16 mouse cellular contexts compared by ENCODE assay signal in the genomic region with DNA sequence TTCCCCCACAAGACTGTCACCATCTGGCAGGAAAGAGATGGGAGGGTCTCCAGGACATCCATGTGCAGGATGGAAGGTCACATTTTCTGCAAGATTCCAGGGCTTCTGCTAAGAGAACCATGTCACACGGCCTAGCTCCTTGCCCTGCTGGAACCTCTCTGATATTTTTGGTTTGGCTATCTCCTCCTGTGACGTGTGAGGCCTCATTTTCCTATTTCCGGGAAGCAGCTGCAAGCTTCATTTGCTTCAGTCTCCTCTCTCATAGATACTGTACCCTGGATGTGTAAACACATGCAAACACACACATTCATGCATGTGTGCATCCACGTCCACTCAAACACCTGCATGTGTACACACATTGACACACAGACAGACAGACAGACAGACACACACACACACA. TPM values are rescaled to one million over a fixed set of nuclear protein-coding genes. Genes with fewer than 3 reads are reported as not detected.
DNase-seq lines count a peak whose midpoint lies in the region; ATAC-seq and TF ChIP-seq lines count a peak whose summit lies in the region.
"Had no signal": no experiment of that assay in that cellular context is flagged by ENCODE, and none has a peak within 500 bp of the region (broad histone marks: within the 10 kb centered on the region; RNA-seq: fewer than 3 reads in every experiment).

No protein-coding gene starts in this region.

- in situ Hi-C loops in CH12.LX (cut with MboI; ENCODE audit: low pct_ligation_motif_present, low pct_unique_long_range_greater_than_20kb, low sequenced_read_pairs): no loop called here

- TF ChIP-seq CTCF in CH12.LX (conservative IDR thresholded peaks at IDR 0.05 in 1 of 2, IDR thresholded peaks at IDR 0.05 in 1 of 2; ENCODE audit: low read depth in 2 of 2, low read length in 2 of 2): no peak

- peaks cover 8% of the 10 kb centered on the region; the same call in 1 of the 2 replicates for H3K4me1 ChIP-seq in kidney, embryonic 16.5 days (ENCODE audit: insufficient read depth, low read length)
- peaks cover 22 to 23% of the 10 kb centered on the region in 2 experiments for H3K4me1 ChIP-seq in CH12.LX (ENCODE audit: control insufficient read depth in 1 of 2, insufficient read depth in 2 of 2)
- peaks cover 20% of the 10 kb centered on the region for H3K4me1 ChIP-seq in heart, embryonic 16.5 days (ENCODE audit: control insufficient read depth, insufficient read depth, low read length)
- peaks cover 16% of the 10 kb centered on the region for H3K4me1 ChIP-seq in forebrain, embryonic 12.5 days
- H3K4me1 ChIP-seq: neural tube, embryonic 12.5 days had no signal

- TF ChIP-seq EP300 in CH12.LX (IDR thresholded peaks at IDR 0.05; ENCODE audit: low read length): no peak

- H3K4me2 ChIP-seq in kidney, embryonic 16.5 days (replicated peaks; ENCODE audit: low read depth, low read length): no peak overlapping the region
- no peak overlapping the region for H3K4me2 ChIP-seq in CH12.LX (ENCODE audit: insufficient read depth, low read depth, poor library complexity, severe bottlenecking)
- no peak overlapping the region for H3K4me2 ChIP-seq in heart, embryonic 16.5 days (ENCODE audit: low read depth, low read length)
- H3K4me2 ChIP-seq in forebrain, embryonic 12.5 days: no peak overlapping the region
- H3K4me2 ChIP-seq: embryonic facial prominence, embryonic 12.5 days; hindbrain, embryonic 12.5 days; neural tube, embryonic 12.5 days had no signal

- no peak overlapping the region for H3K9ac ChIP-seq in kidney, embryonic 16.5 days (replicated peaks; ENCODE audit: low read length)
- H3K9ac ChIP-seq in CH12.LX (ENCODE audit: insufficient read depth, low read depth): no peak overlapping the region
- no peak overlapping the region for H3K9ac ChIP-seq in heart, embryonic 16.5 days (ENCODE audit: low read length)
- H3K9ac ChIP-seq in forebrain, embryonic 12.5 days: no peak overlapping the region
- H3K9ac ChIP-seq: embryonic facial prominence, embryonic 12.5 days; hindbrain, embryonic 12.5 days; neural tube, embryonic 12.5 days had no signal

- no peak for ATAC-seq in kidney, embryonic 16.5 days (ENCODE audit: low FRiP score, low TSS enrichment)
- no peak for ATAC-seq in heart, embryonic 16.5 days (replicated peaks; ENCODE audit: extremely low read depth, insufficient read depth, low FRiP score)
- no peak for ATAC-seq in forebrain, embryonic 12.5 days (ENCODE audit: low FRiP score)
- ATAC-seq: activated CD4-positive, CD25-positive, alpha-beta regulatory T cell, adult 4 months; lung, postnatal 0 days had no signal

- TF ChIP-seq POLR2A in CH12.LX (IDR thresholded peaks at IDR 0.05; ENCODE audit: low read depth, low read length): no peak

- no peak overlapping the region for H3K4me3 ChIP-seq in kidney, embryonic 16.5 days (ENCODE audit: low read length)
- H3K4me3 ChIP-seq in CH12.LX (replicated peaks in 1 of 3; ENCODE audit: low read depth in 2 of 3, low read length in 2 of 3, poor library complexity in 1 of 3): no peak overlapping the region
- no peak overlapping the region for H3K4me3 ChIP-seq in heart, embryonic 16.5 days (ENCODE audit: low read length)
- no peak overlapping the region for H3K4me3 ChIP-seq in forebrain, embryonic 12.5 days (replicated peaks)
- H3K4me3 ChIP-seq: embryonic facial prominence, embryonic 12.5 days; hindbrain, embryonic 12.5 days; megakaryocyte, embryonic 14.5 days; neural tube, embryonic 12.5 days had no signal

- dilution Hi-C loops in CH12.LX (cut with MboI; ENCODE audit: extremely low pct_ligation_motif_present, extremely low pct_unique_long_range_greater_than_20kb, low sequenced_read_pairs): no loop called here

- no peak overlapping the region for H3K27ac ChIP-seq in kidney, embryonic 16.5 days (ENCODE audit: low read length)
- H3K27ac ChIP-seq in CH12.LX (ENCODE audit: insufficient read depth, low read depth): no peak overlapping the region
- peak overlapping the region; percentile 48; the same call in 1 of the 2 replicates for H3K27ac ChIP-seq in heart, embryonic 16.5 days (ENCODE audit: low read length)
- H3K27ac ChIP-seq in forebrain, embryonic 12.5 days: no peak overlapping the region
- H3K27ac ChIP-seq: embryonic facial prominence, embryonic 12.5 days; hindbrain, embryonic 12.5 days; neural tube, embryonic 12.5 days had no signal

- no peaks in the 10 kb centered on the region for H3K27me3 ChIP-seq in kidney, embryonic 16.5 days (ENCODE audit: insufficient read depth, low read length)
- peaks cover 84% of the 10 kb centered on the region for H3K27me3 ChIP-seq in CH12.LX (replicated peaks)
- H3K27me3 ChIP-seq in heart, embryonic 16.5 days (ENCODE audit: control insufficient read depth, insufficient read depth, low read length): no peaks in the 10 kb centered on the region
- H3K27me3 ChIP-seq in forebrain, embryonic 12.5 days: no peaks in the 10 kb centered on the region
- H3K27me3 ChIP-seq: embryonic facial prominence, embryonic 12.5 days; hindbrain, embryonic 12.5 days; neural tube, embryonic 12.5 days had no signal

- no peak for TF ChIP-seq RAD21 in CH12.LX (IDR thresholded peaks at IDR 0.05; ENCODE audit: low read depth, low read length)

- peak; percentile 34 for DNase-seq in kidney, postnatal 10 days
- DNase-seq in B cell, adult 2 months: peak; percentile 71
- DNase-seq in CH12.LX (ENCODE audit: extremely low read depth): no peak
- DNase-seq in testis, postnatal 14 days (ENCODE audit: low spot score): no peak
- DNase-seq in neural tube, embryonic 10.5 days (ENCODE audit: extremely low spot score, low spot score): no peak
- DNase-seq: gastrocnemius, postnatal 10 days; thymus, postnatal 4 days had no signal

- H3K36me3 ChIP-seq in kidney, embryonic 16.5 days (ENCODE audit: insufficient read depth, low read length): no peaks in the 10 kb centered on the region
- H3K36me3 ChIP-seq in CH12.LX (replicated peaks in 1 of 2; ENCODE audit: control insufficient read depth in 1 of 2, insufficient read depth in 1 of 2, low read length in 1 of 2): no peaks in the 10 kb centered on the region
- H3K36me3 ChIP-seq in heart, embryonic 16.5 days (ENCODE audit: control insufficient read depth, insufficient read depth): no peaks in the 10 kb centered on the region
- H3K36me3 ChIP-seq in forebrain, embryonic 12.5 days (replicated peaks): no peaks in the 10 kb centered on the region
- H3K36me3 ChIP-seq: embryonic facial prominence, embryonic 12.5 days; hindbrain, embryonic 12.5 days; neural tube, embryonic 12.5 days had no signal

- no peaks in the 10 kb centered on the region; the same call in 1 of the 2 replicates for H3K79me2 ChIP-seq in CH12.LX (replicated peaks; ENCODE audit: control insufficient read depth, extremely low read depth, insufficient read depth, poor library complexity, severe bottlenecking)

- 67% methylated on average over 4 of the region's 4 CpGs for WGBS in kidney, embryonic 16.5 days
- WGBS in heart, embryonic 16.5 days: 34% methylated on average over 4 of the region's 4 CpGs
- WGBS in forebrain, embryonic 12.5 days: 96% methylated on average over 4 of the region's 4 CpGs

- no peaks in the 10 kb centered on the region for H3K9me3 ChIP-seq in kidney, embryonic 16.5 days (ENCODE audit: low read length)
- no peaks in the 10 kb centered on the region for H3K9me3 ChIP-seq in CH12.LX (replicated peaks; ENCODE audit: low read length)
- H3K9me3 ChIP-seq in heart, embryonic 16.5 days (replicated peaks; ENCODE audit: control insufficient read depth, low read length): no peaks in the 10 kb centered on the region
- H3K9me3 ChIP-seq in forebrain, embryonic 12.5 days: no peaks in the 10 kb centered on the region
- H3K9me3 ChIP-seq: embryonic facial prominence, embryonic 12.5 days; hindbrain, embryonic 12.5 days; megakaryocyte, embryonic 14.5 days; neural tube, embryonic 12.5 days had no signal

TF ChIP-seq in CH12.LX, 34 proteins besides CTCF, POLR2A, EP300 and RAD21:
- TF ChIP-seq JUND (conservative IDR thresholded peaks at IDR 0.05; ENCODE audit: low read depth, low read length): no peak
- TF ChIP-seq BHLHE40 (IDR thresholded peaks at IDR 0.05; ENCODE audit: low read depth, low read length): 0 out of 2 replicates have a peak, but pooled peaks have one; percentile 9
- TF ChIP-seq IRF4 (IDR thresholded peaks at IDR 0.05; ENCODE audit: low read depth, low read length): no peak
- TF ChIP-seq MXI1 (IDR thresholded peaks at IDR 0.05; ENCODE audit: low read depth, low read length): no peak
- TF ChIP-seq POLR2AphosphoS2 (IDR thresholded peaks at IDR 0.05; ENCODE audit: low read depth, low read length): no peak
- TF ChIP-seq MYC (IDR thresholded peaks at IDR 0.05; ENCODE audit: low read depth, low read length): no peak

RNA-seq across cellular contexts. Expression of gene Trp53i11, which starts 24.6 kb away (rescaled TPM):
- polyA plus RNA-seq in kidney, embryonic 16.5 days (2015; fragmentation: Nextera tagmentation; extraction: Ambion mirVana): 36.5 and 48.8 TPM in 2 replicates
- total RNA-seq in CH12.LX (2012; rRNA removed) (17.4 and 32.1 TPM in 2 replicates), CH12.LX (2014; rRNA removed) (0.36 and 0.49 TPM in 2 replicates)
- 0.50 and 0.73 TPM in 2 replicates for polyA plus RNA-seq in CH12.LX (2012; ENCODE audit: insufficient read length, low read depth)
- 28.3 and 38.6 TPM in 2 replicates for polyA plus RNA-seq in heart, embryonic 16.5 days (2015; fragmentation: Nextera tagmentation; extraction: Ambion mirVana)
- 106 and 137 TPM in 2 replicates for polyA plus RNA-seq in forebrain, embryonic 12.5 days (2016; fragmentation: Nextera tagmentation; extraction: Ambion mirVana)

Comparison
In these comparisons a context has a peak if more than half of its experiments do, and no peak if none do; other contexts are left out.
1. DNase-seq: peak in kidney, postnatal 10 days (single experiment) and B cell, adult 2 months (2 of 2); none in CH12.LX (single experiment), testis, postnatal 14 days (single experiment) and neural tube, embryonic 10.5 days (single experiment).
2. RNA of gene Trp53i11, which starts 24.6 kb away (polyA plus RNA-seq): 106 to 137 TPM in forebrain, embryonic 12.5 days, 28.3 to 38.6 TPM in heart, embryonic 16.5 days and 36.5 to 48.8 TPM in kidney, embryonic 16.5 days; 0.50 to 0.73 TPM in CH12.LX; every median in the first group is over 10 times any median in the second.